8 mouse cellular contexts compared by ENCODE assay signal in genomic region chr16:45967471-45967870, GRCm38 (mm10). TPM values are rescaled to one million over a fixed set of nuclear protein-coding genes. Genes with fewer than 3 reads are reported as not detected.
DNase-seq lines count a peak whose midpoint lies in the region; ATAC-seq lines count a peak whose summit lies in the region.

No protein-coding gene starts in this region.

- peak; percentile 66 to 72 for DNase-seq in cerebellum, postnatal 4 days (ENCODE audit: low spot score in 2 of 2)
- DNase-seq in gastrocnemius, postnatal 10 days, result peak; percentile 80
- peak; percentile 36 to 39 for DNase-seq in left cerebral cortex, adult 8-10 months (ENCODE audit: low spot score in 2 of 2)
- peak; percentile 84 for DNase-seq in mesoderm, embryonic 11.5 days (ENCODE audit: low read depth, low spot score)
- DNase-seq in right cerebral cortex, postnatal 36 days (ENCODE audit: low spot score in 2 of 2), result peak; percentile 25 to 41

- peak; percentile 74 for ATAC-seq in activated CD4-positive, CD25-positive, alpha-beta regulatory T cell, adult 4 months
- ATAC-seq in inflammation-experienced regulatory T-cells, adult 6 months, result peak; percentile 85
- ATAC-seq in erythroblast, adult 5-6 weeks (replicated peaks; ENCODE audit: low FRiP score, poor library complexity, severe bottlenecking), result no peak

RNA-seq across cellular contexts. Expression of gene Phldb2, which starts 14.1 kb away (rescaled TPM):
- polyA plus RNA-seq in activated CD4-positive, CD25-positive, alpha-beta regulatory T cell, adult 4 months (2017; shearing (Covaris generic)), result not detected
- total RNA-seq in gastrocnemius, postnatal 10 days (2021), result 10 to 100 TPM; 28.5 to 38.6 TPM
- under 1 TPM in 1 of 3 experiments, not detected in 2; 0.15 TPM for polyA plus RNA-seq in inflammation-experienced regulatory T-cells, adult 6 months (2017; shearing (Covaris generic))
- 1 to 10 TPM; 6.1 to 8.0 (median 7.6) TPM for total RNA-seq in left cerebral cortex, adult 8-10 months (2022)
- 1.3 TPM in 1 of 2 replicates, not detected in the other for total RNA-seq in erythroblast, adult 5-6 weeks (2015; ENCODE audit: low replicate concordance)
- 0.26 TPM in 1 of 2 replicates, not detected in the other for total RNA-seq in erythroblast, adult 5-6 weeks (2017; ENCODE audit: low replicate concordance)

RNA-seq across cellular contexts. Expression of gene Plcxd2, which starts 42.5 kb away (rescaled TPM):
- polyA plus RNA-seq in activated CD4-positive, CD25-positive, alpha-beta regulatory T cell, adult 4 months (2017; shearing (Covaris generic)), result 1 to 10 TPM; 3.2 to 6.8 TPM
- total RNA-seq in gastrocnemius, postnatal 10 days (2021), result under 1 TPM; 0.47 to 0.54 TPM
- 1 to 10 TPM; 2.6 to 6.1 (median 5.4) TPM for polyA plus RNA-seq in inflammation-experienced regulatory T-cells, adult 6 months (2017; shearing (Covaris generic))
- 10 to 100 TPM; 53.2 to 61.9 (median 56.1) TPM for total RNA-seq in left cerebral cortex, adult 8-10 months (2022)
- 0.77 and 0.84 TPM in 2 replicates for total RNA-seq in erythroblast, adult 5-6 weeks (2015; ENCODE audit: low replicate concordance)
- 0.26 and 0.42 TPM in 2 replicates for total RNA-seq in erythroblast, adult 5-6 weeks (2017; ENCODE audit: low replicate concordance)

Comparison
In these comparisons a context has a peak if more than half of its experiments do, and no peak if none do; other contexts are left out.
1. DNase-seq: peak in every context shown above with its lines; median percentile 84 in mesoderm, embryonic 11.5 days; 80 in gastrocnemius, postnatal 10 days; 69 in cerebellum, postnatal 4 days; 38 in left cerebral cortex, adult 8-10 months; 33 in right cerebral cortex, postnatal 36 days.
2. RNA of gene Plcxd2, which starts 42.5 kb away (total RNA-seq): 53.2 to 61.9 TPM in left cerebral cortex, adult 8-10 months; 0.26 to 0.84 TPM in erythroblast, adult 5-6 weeks and 0.47 to 0.54 TPM in gastrocnemius, postnatal 10 days; every median in the first group is over 10 times any median in the second.